Mouse (Mus musculus): ENCODE data around the gene Gm21870. TPM values are rescaled to one million over a fixed set of nuclear protein-coding genes. Genes with fewer than 3 reads are reported as not detected.

The Gm21870 gene
- not detected in 2 replicates for polyA plus RNA-seq (2012; rRNA removed)

DNA sequence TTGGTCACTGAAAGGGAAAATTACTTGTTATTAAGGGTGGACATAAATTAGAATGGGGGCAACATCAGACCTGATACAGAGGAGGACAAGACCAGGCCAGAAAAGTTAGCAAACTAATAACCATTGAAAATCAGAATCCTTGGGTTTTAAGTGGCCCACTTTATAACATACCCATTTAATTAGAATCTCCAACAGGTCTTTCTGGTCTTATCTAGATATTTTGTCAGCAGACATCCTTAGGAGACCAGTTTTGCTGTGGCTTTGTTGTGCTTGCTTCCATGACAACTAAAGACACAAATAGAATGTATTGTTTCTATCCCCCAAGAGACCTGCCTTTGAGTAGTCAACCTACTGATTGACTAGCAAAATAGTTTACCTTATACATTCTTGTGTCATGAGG lies at the start of gene Gm21870:
Gene Gm21870 (minus strand): TSS at position 101 of the 400 bp plus-strand sequence.

DNA sequence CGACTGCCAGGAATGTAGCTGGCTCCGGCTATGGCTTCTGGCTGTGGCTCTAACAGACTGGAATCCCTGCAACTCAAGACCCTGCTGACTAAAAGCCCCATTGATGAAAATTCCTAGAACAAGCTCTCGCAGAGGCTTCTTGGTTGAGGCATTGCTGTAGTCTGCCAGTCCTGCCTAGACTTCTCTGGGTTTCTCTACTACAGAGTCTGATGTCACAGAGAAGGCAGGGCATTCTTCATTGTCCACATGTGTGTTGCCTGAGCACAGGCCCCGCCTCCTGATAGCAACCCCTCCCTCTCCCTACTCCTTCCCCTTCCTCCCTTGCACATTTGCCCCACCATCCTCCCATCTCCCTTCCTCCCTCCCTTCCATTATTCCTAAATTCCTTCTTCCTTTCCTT lies 30.2 kb downstream of the Gm21870 start, which contains the start of gene Btbd35f6:
Gene Btbd35f6 (minus strand): TSS at position 101 of the 400 bp plus-strand sequence.

Other genes starting within 250 kb of the Gm21870 start
- not detected in 2 replicates for gene Btbd35f6, start 30.3 kb downstream of the Gm21870 start, polyA plus RNA-seq (2012; rRNA removed)
- not detected in 2 replicates for gene Btbd35f9, start 174.7 kb upstream of the Gm21870 start, polyA plus RNA-seq (2012; rRNA removed)

Data from liver, embryonic 14 days (tissue).